Mouse (Mus musculus): ENCODE data around the gene Smim27. TPM values are rescaled to one million over a fixed set of nuclear protein-coding genes. Genes with fewer than 3 reads are reported as not detected.
A peak's percentile ranks its signal among the peaks of the same experiment; 100 is the strongest.

Smim27 gene
- 54.9 and 62.9 TPM in 2 replicates for polyA plus RNA-seq (2015; fragmentation: Nextera tagmentation; extraction: Ambion mirVana)

GRCm38 (mm10) chr4:40269430-40270032 lies at the start of gene Smim27, which contains the start of gene Topors:
Smim27 (plus strand) TSS chr4:40269579.
Topors (minus strand) TSS chr4:40269850.
- no peaks in the 10 kb centered on the region for H3K27me3 ChIP-seq (ENCODE audit: insufficient read depth, low read length)
- peak within 1 kb of the TSS; percentile 78 for H3K9ac ChIP-seq (ENCODE audit: low read depth, low read length)
- H3K36me3 ChIP-seq (ENCODE audit: insufficient read depth, low read length), result 0 out of 2 replicates have a peak, but pooled peaks cover 8% of the 10 kb centered on the region
- H3K4me3 ChIP-seq (replicated peaks; ENCODE audit: low read depth, low read length), result peak within 1 kb of the TSS; percentile 73
- peak within 1 kb of the TSS; percentile 99 for H3K27ac ChIP-seq
- WGBS, result under 1% methylated on average over 38 of the region's 38 CpGs
- ATAC-seq (replicated peaks; ENCODE audit: low FRiP score, low read depth), result peak; percentile 96
- peak; percentile 98 for DNase-seq (ENCODE audit: low spot score)
- H3K9me3 ChIP-seq (replicated peaks; ENCODE audit: low read length), result no peaks in the 10 kb centered on the region
- peak within 1 kb of the TSS; percentile 77 for H3K4me2 ChIP-seq (ENCODE audit: low read length)
- H3K4me1 ChIP-seq (replicated peaks; ENCODE audit: insufficient read depth, low read length), result peaks cover 7% of the 10 kb centered on the region; the same call in 1 of the 2 replicates
- no peak; the same call in 1 of the 2 replicates for TF ChIP-seq CTCF (IDR thresholded peaks at IDR 0.05; ENCODE audit: low read depth)

- WGBS, result 33% methylated on average over 12 of the region's 12 CpGs
- TF ChIP-seq CTCF (IDR thresholded peaks at IDR 0.05; ENCODE audit: low read depth), result no peak
- no peak overlapping the region for H3K27ac ChIP-seq
- DNase-seq (ENCODE audit: low spot score), result no peak
- no peak overlapping the region for H3K4me2 ChIP-seq (ENCODE audit: low read length)
- H3K9me3 ChIP-seq (replicated peaks; ENCODE audit: low read length), result no peaks in the 10 kb centered on the region
- no peaks in the 10 kb centered on the region for H3K4me1 ChIP-seq (replicated peaks; ENCODE audit: insufficient read depth, low read length)
- ATAC-seq (replicated peaks; ENCODE audit: low FRiP score, low read depth), result no peak
- peaks cover 19% of the 10 kb centered on the region; the same call in 1 of the 2 replicates for H3K36me3 ChIP-seq (ENCODE audit: insufficient read depth, low read length)
- no peak overlapping the region for H3K4me3 ChIP-seq (replicated peaks; ENCODE audit: low read depth, low read length)
- H3K27me3 ChIP-seq (ENCODE audit: insufficient read depth, low read length), result no peaks in the 10 kb centered on the region
- no peak overlapping the region for H3K9ac ChIP-seq (ENCODE audit: low read depth, low read length)
Observed at GRCm38 (mm10) chr4:40220437-40220836, 48.9 kb upstream of the Smim27 start.

- 0 out of 2 replicates have a peak, but pooled peaks have one; percentile 47 for ATAC-seq (replicated peaks; ENCODE audit: low FRiP score, low read depth)
Observed at GRCm38 (mm10) chr4:40221004-40221760, 48.2 kb upstream of the Smim27 start.

GRCm38 (mm10) chr4:40221876-40222585 lies 47.3 kb upstream of the Smim27 start:
- TF ChIP-seq CTCF (IDR thresholded peaks at IDR 0.05; ENCODE audit: low read depth), result no peak
- H3K36me3 ChIP-seq (ENCODE audit: insufficient read depth, low read length), result peaks cover 18% of the 10 kb centered on the region; the same call in 1 of the 2 replicates
- no peak overlapping the region for H3K9ac ChIP-seq (ENCODE audit: low read depth, low read length)
- DNase-seq (ENCODE audit: low spot score) (no peak), ATAC-seq (replicated peaks; ENCODE audit: low FRiP score, low read depth) (no peak)
- no peaks in the 10 kb centered on the region for H3K27me3 ChIP-seq (ENCODE audit: insufficient read depth, low read length)
- no peak overlapping the region for H3K4me3 ChIP-seq (replicated peaks; ENCODE audit: low read depth, low read length)
- no peaks in the 10 kb centered on the region for H3K9me3 ChIP-seq (replicated peaks; ENCODE audit: low read length)
- H3K4me1 ChIP-seq (replicated peaks; ENCODE audit: insufficient read depth, low read length), result no peaks in the 10 kb centered on the region
- H3K27ac ChIP-seq, result no peak overlapping the region
- H3K4me2 ChIP-seq (ENCODE audit: low read length), result no peak overlapping the region
- WGBS, result 55% methylated on average over 21 of the region's 21 CpGs

More at GRCm38 (mm10) chr4:40221004-40221760, 48.2 kb upstream of the Smim27 start:
- Histone ChIP-seq H3K4me1 (replicated peaks; ENCODE audit: insufficient read depth, low read length) (no peaks in the 10 kb centered on the region), H3K4me3 (replicated peaks; ENCODE audit: low read depth, low read length) (no peak overlapping the region), H3K9ac (ENCODE audit: low read depth, low read length) (no peak overlapping the region), H3K4me2 (ENCODE audit: low read length) (no peak overlapping the region), H3K27ac (no peak overlapping the region), H3K27me3 (ENCODE audit: insufficient read depth, low read length) (no peaks in the 10 kb centered on the region), H3K9me3 (replicated peaks; ENCODE audit: low read length) (no peaks in the 10 kb centered on the region), H3K36me3 (ENCODE audit: insufficient read depth, low read length) (peaks cover 19% of the 10 kb centered on the region; the same call in 1 of the 2 replicates)
- no peak for DNase-seq (ENCODE audit: low spot score)
- TF ChIP-seq CTCF (IDR thresholded peaks at IDR 0.05; ENCODE audit: low read depth), result no peak
- WGBS, result 37% methylated on average over 14 of the region's 14 CpGs

- 67% methylated on average over 5 of the region's 5 CpGs for WGBS
- DNase-seq (ENCODE audit: low spot score), result peak; percentile 17
- Histone ChIP-seq H3K36me3 (ENCODE audit: insufficient read depth, low read length) (0 out of 2 replicates have a peak, but pooled peaks cover 18% of the 10 kb centered on the region), H3K9me3 (replicated peaks; ENCODE audit: low read length) (no peaks in the 10 kb centered on the region), H3K4me1 (replicated peaks; ENCODE audit: insufficient read depth, low read length) (no peaks in the 10 kb centered on the region), H3K27me3 (ENCODE audit: insufficient read depth, low read length) (no peaks in the 10 kb centered on the region), H3K27ac (no peak overlapping the region), H3K9ac (ENCODE audit: low read depth, low read length) (no peak overlapping the region), H3K4me2 (ENCODE audit: low read length) (no peak overlapping the region), H3K4me3 (replicated peaks; ENCODE audit: low read depth, low read length) (no peak overlapping the region)
- no peak for ATAC-seq (replicated peaks; ENCODE audit: low FRiP score, low read depth)
- no peak for TF ChIP-seq CTCF (IDR thresholded peaks at IDR 0.05; ENCODE audit: low read depth)
Observed at GRCm38 (mm10) chr4:40226095-40226494, 43.3 kb upstream of the Smim27 start.

- Histone ChIP-seq H3K27me3 (ENCODE audit: insufficient read depth, low read length) (no peaks in the 10 kb centered on the region), H3K4me2 (ENCODE audit: low read length) (no peak overlapping the region), H3K4me3 (replicated peaks; ENCODE audit: low read depth, low read length) (no peak overlapping the region), H3K27ac (no peak overlapping the region), H3K9ac (ENCODE audit: low read depth, low read length) (no peak overlapping the region), H3K36me3 (ENCODE audit: insufficient read depth, low read length) (0 out of 2 replicates have a peak, but pooled peaks cover 16% of the 10 kb centered on the region), H3K9me3 (replicated peaks; ENCODE audit: low read length) (no peaks in the 10 kb centered on the region), H3K4me1 (replicated peaks; ENCODE audit: insufficient read depth, low read length) (no peaks in the 10 kb centered on the region)
- no peak for ATAC-seq (replicated peaks; ENCODE audit: low FRiP score, low read depth)
- TF ChIP-seq CTCF (IDR thresholded peaks at IDR 0.05; ENCODE audit: low read depth), result no peak
- no peak for DNase-seq (ENCODE audit: low spot score)
- 85% methylated on average over 11 of the region's 11 CpGs for WGBS
Observed at GRCm38 (mm10) chr4:40227131-40227530, 42.2 kb upstream of the Smim27 start.

Measured in kidney, postnatal 0 days (tissue).